Mouse (Mus musculus) liver, postnatal 0 days (tissue): ENCODE results near the gene Irak3.

Experiments
- CTCF ChIP-seq: sonication (generic); IDR thresholded peaks from 2 replicates; pipeline ENCODE4 v1.5.1; 2016; ENCODE audit warnings: antibody characterized with exemption, low read depth
- EP300 ChIP-seq: IDR thresholded peaks from 2 replicates; pipeline ENCODE4 v1.6.1; 2016; ENCODE audit warnings: antibody characterized with exemption, low read depth, mild to moderate bottlenecking

GRCm38 (mm10) chr10:120136020-120136562 is 65.8 kb downstream of the Irak3 start:
- TF ChIP-seq CTCF, result no peak
- no peak for TF ChIP-seq EP300
